Mouse (Mus musculus) lung, adult 2 months (tissue): ENCODE measurements at regions not wholly inside any gene's neighbourhood (a gene's known extent, or its start where the extent isn't known, plus 50 kb on each side); places are given as distances from the start of the nearest gene placed in this dataset.

Source experiments
- CTCF ChIP-seq: fragments of 200-500 bp; IDR thresholded peaks from 2 replicates; pipeline ENCODE4 v1.5.1; 2011; ENCODE audit warnings: mild to moderate bottlenecking, low read length, control low read depth; ENCODE audit not compliant: insufficient read depth
- POLR2A ChIP-seq: fragments of 200-500 bp; IDR thresholded peaks from 2 replicates; pipeline ENCODE4 v1.6.1; 2011; ENCODE audit warnings: low read depth, mild to moderate bottlenecking, control low read depth, low read length, borderline replicate concordance; ENCODE audit errors: extremely low read depth

GRCm38 (mm10) chr11:63413106-63413505 is 284.3 kb downstream of the Pmp22 start:
- no peak for TF ChIP-seq CTCF
- no peak for TF ChIP-seq POLR2A
